Mouse (Mus musculus) forebrain, embryonic 15.5 days (tissue): ENCODE data around the gene Pfkm. TPM values are rescaled to one million over a fixed set of nuclear protein-coding genes. Genes with fewer than 3 reads are reported as not detected.

ENCODE experiments used
- ATAC-seq: fragments of 200-750 bp; cut with Nextera tagmentation; replicated peaks from 2 replicates; pipeline ENCODE4 v1.8.0; 2017; ENCODE audit warnings: mild to moderate bottlenecking, moderate TSS enrichment, moderate library complexity
- H3K27ac ChIP-seq: fragments of 300-500 bp; sonication (generic); replicated peaks from 2 replicates; pipeline ENCODE4 v1.5.1; 2015; ENCODE audit warnings: mild to moderate bottlenecking, inconsistent platforms
- H3K27me3 ChIP-seq: fragments of 300-500 bp; sonication (generic); 2 replicates; pipeline ENCODE4 v1.6.1; 2015; ENCODE audit warnings: inconsistent platforms
- H3K36me3 ChIP-seq: fragments of 300-500 bp; sonication (generic); 2 replicates; pipeline ENCODE4 v1.6.1; 2015; ENCODE audit warnings: mild to moderate bottlenecking, inconsistent platforms
- H3K4me1 ChIP-seq: fragments of 300-500 bp; sonication (generic); 2 replicates; pipeline ENCODE4 v1.6.1; 2015; ENCODE audit warnings: inconsistent platforms
- H3K4me2 ChIP-seq: fragments of 300-500 bp; sonication (generic); replicated peaks from 2 replicates; pipeline ENCODE4 v1.6.1; 2015; ENCODE audit warnings: mild to moderate bottlenecking, inconsistent platforms
- H3K4me3 ChIP-seq: fragments of 300-500 bp; sonication (generic); 2 replicates; pipeline ENCODE4 v1.5.1; 2015; ENCODE audit warnings: mild to moderate bottlenecking, inconsistent platforms
- H3K9ac ChIP-seq: fragments of 300-500 bp; sonication (generic); replicated peaks from 2 replicates; pipeline ENCODE4 v1.6.1; 2015; ENCODE audit warnings: mild to moderate bottlenecking, inconsistent platforms
- H3K9me3 ChIP-seq: fragments of 300-500 bp; sonication (generic); 2 replicates; pipeline ENCODE4 v1.6.1; 2016; ENCODE audit warnings: inconsistent platforms
- WGBS: fragments of 180-500 bp; shearing (Covaris S2); methylation state at CpG from one replicate; pipeline ENCODE4 v1.1.7; 2015; ENCODE audit warnings: mixed read lengths; 5-methylcytosine and 5-hydroxymethylcytosine counted together
- polyA plus RNA-seq: library from polyadenylated mRNA; unstranded; fragments of >200 nt; fragmentation: Nextera tagmentation; extraction: Ambion mirVana; gene quantifications from 2 replicates; pipeline ENCODE4 v1.2.1, GENCODE M21; 2015

Gene Pfkm
- polyA plus RNA-seq, 1 experiment from 2014 or later = 84.4 TPM

DNA sequence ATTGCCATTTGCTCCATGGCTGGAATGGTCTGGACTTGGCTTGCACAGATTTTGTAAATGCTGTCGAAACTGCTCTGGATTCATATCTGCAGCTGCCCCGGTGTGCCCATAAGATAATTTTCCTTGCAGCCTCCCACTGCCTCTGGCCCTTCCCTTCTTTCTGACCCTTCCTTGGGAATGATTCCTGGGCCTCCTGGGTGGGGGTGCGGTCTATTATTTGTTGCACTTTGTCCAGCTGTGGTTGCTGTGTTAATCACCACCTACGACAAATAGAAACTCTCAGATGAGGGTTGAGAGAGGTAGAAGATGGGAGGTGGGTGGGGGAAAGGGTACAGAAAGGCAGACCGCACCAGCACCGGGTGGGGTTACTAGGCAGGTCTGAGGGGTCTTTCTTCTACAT is 14.8 kb downstream of the Pfkm start:
- Histone ChIP-seq H3K9me3 (no peaks in the 10 kb centered on the region), H3K4me3 (no peak overlapping the region)

DNA sequence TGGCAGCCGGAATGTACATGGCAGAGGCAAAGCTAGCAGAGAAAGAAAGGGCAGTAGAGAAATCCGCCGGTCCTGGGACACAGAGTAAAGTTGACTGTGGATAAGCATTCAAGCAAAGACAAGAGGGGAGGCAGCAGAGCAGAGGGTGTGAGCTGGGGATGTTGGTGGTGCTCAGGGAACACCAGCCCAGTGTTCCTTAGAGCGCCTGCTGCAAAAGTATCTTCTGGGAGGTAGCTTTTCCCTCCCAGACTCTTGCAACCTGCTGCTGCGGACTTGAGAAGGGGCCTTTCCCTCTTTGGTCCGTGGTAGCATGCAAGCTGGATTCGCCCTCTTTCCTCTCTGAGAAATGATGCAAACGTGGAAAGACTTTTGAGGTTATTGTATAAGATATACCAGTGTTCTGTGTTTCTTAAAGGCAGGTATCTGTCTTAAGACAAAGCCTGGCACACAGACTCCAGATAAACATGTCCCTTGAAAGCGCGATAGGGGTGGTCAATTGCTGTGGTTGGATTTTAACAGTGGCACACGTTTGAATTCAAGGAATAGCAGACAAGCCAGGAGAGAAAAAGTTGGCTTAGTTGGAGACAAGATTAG is 15.4 kb downstream of the Pfkm start:
- no peaks in the 10 kb centered on the region for H3K27me3 ChIP-seq
- H3K4me1 ChIP-seq = peaks cover 26% of the 10 kb centered on the region
- peak overlapping the region; percentile 84 for H3K27ac ChIP-seq
- WGBS = 35% methylated on average over 11 of the region's 11 CpGs
- peak overlapping the region; percentile 75 for H3K4me3 ChIP-seq
- ATAC-seq = peak; percentile 7; the same call in 1 of the 2 replicates
- H3K36me3 ChIP-seq = peaks cover 5% of the 10 kb centered on the region; the same call in 1 of the 2 replicates
- no peaks in the 10 kb centered on the region for H3K9me3 ChIP-seq
- H3K4me2 ChIP-seq = peak overlapping the region; percentile 70
- peak overlapping the region; percentile 86 for H3K9ac ChIP-seq

More for the DNA sequence above, 14.8 kb downstream of the Pfkm start:
- peaks cover 26% of the 10 kb centered on the region for H3K4me1 ChIP-seq
- no peak for ATAC-seq
- peaks cover 3% of the 10 kb centered on the region; the same call in 1 of the 2 replicates for H3K36me3 ChIP-seq
- no peak overlapping the region for H3K9ac ChIP-seq
- WGBS = 81% methylated on average over 6 of the region's 6 CpGs
- no peaks in the 10 kb centered on the region for H3K27me3 ChIP-seq
- no peak overlapping the region for H3K4me2 ChIP-seq
- H3K27ac ChIP-seq = no peak overlapping the region

DNA sequence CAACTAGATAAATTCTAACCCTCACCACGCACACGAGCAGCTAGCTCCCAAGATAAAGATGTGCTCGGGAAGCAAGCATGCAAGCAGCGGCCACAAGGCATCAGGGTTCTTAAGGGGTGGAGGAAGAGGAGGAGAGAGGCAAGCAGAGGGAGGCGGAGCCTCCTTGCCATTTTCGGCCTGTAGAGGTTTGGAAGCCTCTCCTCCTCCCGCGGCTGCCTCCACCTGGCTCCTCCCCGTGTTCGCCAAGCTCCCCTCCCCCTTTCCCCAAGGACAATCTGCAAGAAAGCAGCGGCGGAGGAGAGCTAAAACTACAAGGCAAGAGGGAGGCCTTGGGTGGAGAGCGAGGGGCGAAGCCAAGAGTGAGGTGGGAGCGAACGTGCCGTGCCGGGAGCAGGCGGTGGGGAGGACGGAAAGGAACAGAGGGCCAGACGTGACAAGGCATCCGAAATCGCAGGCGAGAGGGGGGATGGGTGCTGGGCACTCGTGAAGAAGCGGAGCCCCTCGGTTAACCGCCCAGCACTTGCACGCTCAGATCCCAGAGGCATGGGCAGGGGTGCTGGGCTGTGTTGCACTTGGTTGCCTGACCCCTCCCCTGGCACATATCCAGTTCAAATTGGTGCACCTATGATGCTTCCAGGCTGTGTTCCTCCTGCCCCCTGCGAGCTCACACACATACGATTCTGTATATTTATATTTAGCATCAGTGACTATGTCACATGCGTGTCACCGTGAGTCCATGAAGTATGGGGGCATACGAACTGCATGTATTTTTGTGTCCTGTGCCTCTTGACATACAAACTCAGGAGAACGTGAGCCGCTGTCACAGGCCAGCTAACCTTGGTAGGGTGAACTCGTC is 16.1 kb downstream of the Pfkm start:
- Histone ChIP-seq H3K9ac (peak overlapping the region; percentile 86), H3K9me3 (no peaks in the 10 kb centered on the region), H3K4me1 (peaks cover 26% of the 10 kb centered on the region), H3K4me2 (peak overlapping the region; percentile 70), H3K27me3 (no peaks in the 10 kb centered on the region), H3K27ac (peak overlapping the region; percentile 84), H3K4me3 (peak overlapping the region; percentile 75), H3K36me3 (peaks cover 5% of the 10 kb centered on the region; the same call in 1 of the 2 replicates)
- WGBS = 2% methylated on average over 37 of the region's 37 CpGs
- peak; percentile 98 for ATAC-seq

DNA sequence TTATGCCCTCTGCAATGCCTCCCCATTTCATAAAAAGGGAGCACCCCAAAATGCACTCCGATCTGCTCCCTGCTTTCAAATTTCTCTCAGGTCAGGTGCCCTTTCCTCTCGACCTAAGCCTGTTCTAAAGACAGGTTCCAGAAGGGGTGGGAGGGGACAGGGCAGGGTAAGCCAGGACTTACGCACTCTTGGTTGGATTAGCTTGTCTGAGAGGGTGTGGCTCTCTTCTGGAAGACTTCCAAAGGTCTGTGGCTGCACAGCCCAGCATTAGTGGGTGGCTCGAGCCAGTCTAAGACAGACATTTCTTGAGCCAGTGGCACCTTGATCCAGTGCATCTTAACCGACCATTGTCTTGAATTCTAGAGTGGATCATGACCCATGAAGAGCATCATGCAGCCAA is 19.4 kb downstream of the Pfkm start:
- H3K36me3 ChIP-seq = peaks cover 15% of the 10 kb centered on the region
- ATAC-seq = no peak
- H3K4me2 ChIP-seq = no peak overlapping the region
- no peak overlapping the region for H3K4me3 ChIP-seq
- peaks cover 26% of the 10 kb centered on the region for H3K4me1 ChIP-seq
- H3K27me3 ChIP-seq = no peaks in the 10 kb centered on the region
- no peak overlapping the region for H3K9ac ChIP-seq
- no peak overlapping the region for H3K27ac ChIP-seq
- no peaks in the 10 kb centered on the region for H3K9me3 ChIP-seq
- 83% methylated on average over 5 of the region's 5 CpGs for WGBS

DNA sequence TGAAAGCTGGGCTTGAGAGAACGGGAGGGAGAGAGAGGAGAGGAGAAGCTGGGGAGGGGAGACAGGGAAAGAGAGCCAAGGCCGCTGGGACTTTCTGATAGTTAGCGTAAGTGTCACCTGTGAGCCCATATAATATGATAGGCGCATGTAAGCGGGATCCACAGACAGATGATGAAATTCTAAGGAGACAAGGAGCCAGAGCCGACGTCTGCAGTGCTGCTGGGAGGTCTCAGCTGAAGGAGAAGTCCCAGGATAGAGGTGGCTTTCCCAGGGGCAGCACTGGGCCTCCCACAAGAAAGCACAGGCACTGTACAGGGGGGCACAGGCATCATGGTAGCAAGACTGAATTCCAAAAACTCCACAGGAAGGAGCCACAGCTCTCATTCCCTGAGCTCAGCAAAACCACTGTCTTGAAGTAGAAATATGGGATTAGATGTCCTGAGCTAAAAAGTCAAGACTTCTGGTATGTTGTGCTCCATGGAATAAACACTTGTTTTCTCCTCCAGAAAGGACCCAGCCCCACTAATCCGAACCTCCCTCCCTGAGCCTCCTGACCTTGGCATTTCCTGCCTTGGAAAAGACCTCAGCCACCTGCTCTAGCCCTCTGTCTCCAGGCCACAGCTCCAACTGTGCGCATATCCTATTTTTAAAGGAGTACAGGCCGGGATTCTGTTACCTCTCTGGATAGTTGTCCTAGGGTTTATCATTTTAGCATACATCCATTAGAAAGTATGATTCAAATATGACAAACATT is 21.9 kb downstream of the Pfkm start:
- no peak overlapping the region for H3K9ac ChIP-seq
- no peaks in the 10 kb centered on the region for H3K27me3 ChIP-seq
- H3K4me3 ChIP-seq = no peak overlapping the region
- 90% methylated on average over 10 of the region's 10 CpGs for WGBS
- no peak overlapping the region for H3K27ac ChIP-seq
- peaks cover 15% of the 10 kb centered on the region for H3K4me1 ChIP-seq
- H3K4me2 ChIP-seq = no peak overlapping the region
- no peaks in the 10 kb centered on the region for H3K9me3 ChIP-seq
- ATAC-seq = no peak
- H3K36me3 ChIP-seq = peaks cover 31% of the 10 kb centered on the region

DNA sequence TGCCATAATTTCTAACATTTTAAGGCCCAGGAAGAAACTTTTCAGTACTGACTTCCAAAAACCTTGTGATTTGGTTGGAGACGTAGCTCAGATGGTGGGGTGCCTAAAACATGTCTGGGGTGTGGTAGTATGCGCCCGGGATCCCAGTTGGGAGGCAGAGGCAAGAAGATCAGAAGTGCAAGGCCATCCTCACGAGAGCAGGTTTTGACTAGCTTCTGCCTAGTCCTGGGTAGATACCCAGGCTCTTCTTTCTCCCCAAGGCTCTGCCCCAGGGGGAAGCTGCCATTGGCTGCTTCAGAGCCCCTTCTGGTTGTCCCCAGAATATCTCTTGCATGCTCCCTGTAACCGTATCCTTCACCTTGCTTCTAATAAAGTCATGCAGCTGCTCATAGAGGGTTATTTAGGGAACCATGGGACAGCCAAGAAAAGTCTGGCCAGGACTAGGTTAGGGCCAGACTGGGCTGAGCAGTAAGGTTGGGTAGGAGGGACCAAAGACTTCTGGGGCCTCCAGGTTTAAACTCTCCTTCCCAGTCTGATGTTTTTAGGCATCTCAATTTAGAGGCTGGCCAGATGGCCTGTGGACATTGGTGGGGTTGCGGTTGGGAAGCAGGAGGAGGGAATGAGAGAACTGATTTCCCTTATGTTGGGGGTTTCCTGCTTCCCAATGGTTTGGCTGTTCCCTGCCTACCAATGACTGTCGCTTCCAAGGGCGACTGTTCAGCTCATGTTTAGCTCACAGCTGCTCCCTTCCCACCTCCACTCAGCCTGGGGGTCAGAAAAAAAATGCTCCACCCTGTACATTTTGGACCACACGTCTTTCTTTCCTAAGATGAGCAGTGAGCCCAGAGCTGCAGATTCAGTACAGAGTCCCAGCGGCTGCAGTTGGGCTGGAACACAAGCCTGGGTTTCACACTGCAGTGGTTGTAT is 22.7 kb downstream of the Pfkm start:
- H3K9ac ChIP-seq = no peak overlapping the region
- no peaks in the 10 kb centered on the region for H3K27me3 ChIP-seq
- no peak for ATAC-seq
- no peak overlapping the region for H3K4me3 ChIP-seq
- 89% methylated on average over 10 of the region's 10 CpGs for WGBS
- no peaks in the 10 kb centered on the region for H3K9me3 ChIP-seq
- H3K4me2 ChIP-seq = no peak overlapping the region
- H3K4me1 ChIP-seq = peaks cover 10% of the 10 kb centered on the region; the same call in 1 of the 2 replicates
- no peak overlapping the region for H3K27ac ChIP-seq
- H3K36me3 ChIP-seq = peaks cover 31% of the 10 kb centered on the region

DNA sequence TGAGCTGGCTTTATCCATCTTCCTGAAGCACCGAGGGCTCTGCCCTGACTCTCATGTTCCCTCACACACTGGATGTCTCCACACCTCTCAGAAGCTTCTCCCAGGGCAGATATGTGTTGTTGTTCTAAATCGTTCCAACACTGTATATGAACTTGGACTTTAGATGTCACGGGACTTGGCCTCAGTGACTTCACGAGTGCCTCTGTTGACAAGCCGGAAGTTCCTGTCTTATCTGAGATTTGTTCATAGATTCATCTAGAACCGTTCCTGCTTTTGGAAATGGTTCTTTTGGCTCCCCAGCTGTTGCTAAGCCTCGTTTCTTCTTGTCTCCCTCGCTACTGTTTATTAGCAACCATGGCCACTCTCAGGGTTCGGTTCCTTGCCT is 23.4 kb downstream of the Pfkm start:
- no peak for ATAC-seq
- no peaks in the 10 kb centered on the region for H3K27me3 ChIP-seq
- peaks cover 4% of the 10 kb centered on the region; the same call in 1 of the 2 replicates for H3K4me1 ChIP-seq
- H3K9me3 ChIP-seq = no peaks in the 10 kb centered on the region
- H3K9ac ChIP-seq = no peak overlapping the region
- no peak overlapping the region for H3K4me2 ChIP-seq
- WGBS = 95% methylated on average over 9 of the region's 9 CpGs
- no peak overlapping the region for H3K27ac ChIP-seq
- H3K4me3 ChIP-seq = no peak overlapping the region
- H3K36me3 ChIP-seq = peaks cover 35% of the 10 kb centered on the region

DNA sequence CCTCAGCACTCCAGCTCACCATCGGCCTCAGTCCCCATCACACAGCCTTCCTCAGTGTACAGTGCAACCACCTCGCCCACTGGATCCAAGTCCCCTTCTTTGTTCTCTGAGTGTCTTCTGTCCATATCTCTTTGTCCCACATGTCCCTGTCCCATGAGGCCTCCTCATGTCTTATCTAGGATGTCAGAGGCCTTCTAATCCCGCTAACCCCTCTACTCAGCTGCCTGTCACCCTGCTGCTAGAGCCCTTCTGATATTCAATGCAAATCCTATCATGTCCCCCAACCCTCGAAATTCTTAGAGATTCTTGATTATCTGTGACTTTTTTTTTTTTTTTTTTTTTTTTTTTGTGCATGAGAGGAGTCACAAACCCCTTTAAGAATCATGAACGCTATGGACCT is 23.9 kb downstream of the Pfkm start:
- peaks cover 40% of the 10 kb centered on the region for H3K36me3 ChIP-seq
- no peaks in the 10 kb centered on the region for H3K27me3 ChIP-seq
- no peak for ATAC-seq
- no peak overlapping the region for H3K9ac ChIP-seq
- H3K9me3 ChIP-seq = no peaks in the 10 kb centered on the region
- H3K4me1 ChIP-seq = no peaks in the 10 kb centered on the region
- H3K4me3 ChIP-seq = no peak overlapping the region
- WGBS = 92% methylated on average over 5 of the region's 5 CpGs
- no peak overlapping the region for H3K27ac ChIP-seq
- no peak overlapping the region for H3K4me2 ChIP-seq

DNA sequence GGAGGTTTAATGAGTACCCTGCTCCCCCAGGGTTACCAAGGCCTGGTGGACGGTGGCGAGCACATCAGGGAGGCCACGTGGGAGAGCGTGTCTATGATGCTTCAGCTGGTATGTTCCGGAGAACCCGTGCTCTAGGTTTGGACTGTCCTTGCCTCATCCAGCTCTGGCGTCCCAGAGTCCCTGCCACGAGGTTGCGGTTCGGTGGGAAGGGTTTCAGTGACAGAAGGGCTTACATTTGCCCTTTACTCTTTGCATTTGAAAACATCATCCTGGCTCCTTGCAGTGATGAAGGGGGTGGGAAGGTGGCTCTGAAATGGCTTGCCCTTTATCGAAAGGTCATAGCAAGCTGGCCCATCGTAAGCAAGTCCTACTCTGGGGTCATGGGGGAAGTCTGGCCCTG is 27.0 kb downstream of the Pfkm start:
- no peak for ATAC-seq
- Histone ChIP-seq H3K36me3 (peaks cover 66% of the 10 kb centered on the region), H3K9ac (no peak overlapping the region)

DNA sequence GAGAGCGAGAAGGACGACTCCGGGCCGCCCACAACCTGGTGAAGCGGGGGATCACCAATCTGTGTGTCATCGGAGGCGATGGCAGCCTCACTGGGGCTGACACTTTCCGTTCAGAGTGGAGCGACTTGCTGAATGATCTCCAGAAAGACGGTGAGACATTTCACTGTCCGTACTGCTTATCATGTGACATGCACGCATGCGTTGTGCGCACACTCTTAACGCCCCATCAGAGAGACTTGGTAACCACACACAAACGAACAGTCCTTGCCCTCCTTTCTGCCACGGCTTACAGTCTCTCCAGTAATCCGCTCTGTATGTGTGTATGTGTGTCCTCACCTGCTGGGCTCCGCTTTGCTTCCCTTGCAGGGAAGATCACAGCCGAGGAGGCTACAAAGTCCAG is 28.4 kb downstream of the Pfkm start:
- H3K4me3 ChIP-seq = no peak overlapping the region
- peaks cover 75% of the 10 kb centered on the region for H3K36me3 ChIP-seq
- no peak overlapping the region for H3K27ac ChIP-seq
- H3K9ac ChIP-seq = no peak overlapping the region
- no peaks in the 10 kb centered on the region for H3K4me1 ChIP-seq
- WGBS = 96% methylated on average over 20 of the region's 20 CpGs
- H3K27me3 ChIP-seq = no peaks in the 10 kb centered on the region
- H3K4me2 ChIP-seq = no peak overlapping the region
- no peaks in the 10 kb centered on the region for H3K9me3 ChIP-seq
- no peak for ATAC-seq

More for the DNA sequence above, 27.0 kb downstream of the Pfkm start:
- 92% methylated on average over 12 of the region's 12 CpGs for WGBS
- Histone ChIP-seq H3K4me2 (no peak overlapping the region), H3K9me3 (no peaks in the 10 kb centered on the region), H3K4me3 (no peak overlapping the region), H3K27ac (no peak overlapping the region), H3K27me3 (no peaks in the 10 kb centered on the region), H3K4me1 (no peaks in the 10 kb centered on the region)

DNA sequence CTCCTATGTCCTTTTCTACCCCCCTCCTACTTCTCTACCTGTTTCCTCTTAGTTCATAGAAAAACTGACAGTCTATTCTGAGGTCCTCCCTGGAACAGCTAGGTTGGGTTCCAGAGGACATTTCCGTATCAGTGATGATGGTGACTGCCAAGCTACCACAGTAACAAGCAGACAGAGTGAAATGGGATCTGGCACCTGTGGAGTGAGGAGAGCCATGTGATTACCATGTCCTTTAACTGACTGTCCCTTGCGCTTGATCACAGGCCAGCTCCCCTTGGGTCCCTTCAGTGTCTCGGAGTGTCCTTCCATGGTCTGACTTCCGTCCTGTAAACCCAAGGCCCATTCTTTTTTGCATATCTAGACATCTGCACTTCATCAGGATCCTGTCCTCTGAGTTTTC is 38.6 kb downstream of the Pfkm start:
- Histone ChIP-seq H3K4me3 (no peak overlapping the region), H3K9me3 (no peaks in the 10 kb centered on the region), H3K9ac (no peak overlapping the region), H3K36me3 (peaks cover 84% of the 10 kb centered on the region), H3K27me3 (no peaks in the 10 kb centered on the region), H3K4me2 (no peak overlapping the region), H3K4me1 (no peaks in the 10 kb centered on the region), H3K27ac (no peak overlapping the region)
- ATAC-seq = no peak
- 98% methylated on average over 4 of the region's 4 CpGs for WGBS
